Mouse (Mus musculus) MEL (cell line): ENCODE data around the gene Phlda2. TPM values are rescaled to one million over a fixed set of nuclear protein-coding genes. Genes with fewer than 3 reads are reported as not detected.
A peak's percentile ranks its signal among the peaks of the same experiment; 100 is the strongest.

Source experiments
- DNase-seq: peaks from one replicate; pipeline ENCODE4 v3.0.0; 2011; ENCODE audit warnings: low read depth, low spot score
- H3K27ac ChIP-seq: 2 replicates; pipeline ENCODE4 v1.5.1; 2012; ENCODE audit warnings: low read depth, mild to moderate bottlenecking, control low read depth, low read length, moderate library complexity; ENCODE audit not compliant: control insufficient read depth
- H3K27me3 ChIP-seq, 2 experiments: fragments of 150-350 bp in 1 of 2; sonication (generic) in 1 of 2; 2 replicates each; pipeline ENCODE4 v1.6.1; 2012; ENCODE audit warnings: low read length in 2 of 2, mild to moderate bottlenecking in 2 of 2, improper control_type of control experiment in 1 of 2, moderate library complexity in 1 of 2; ENCODE audit not compliant: insufficient read depth in 2 of 2, control insufficient read depth in 1 of 2
- H3K36me3 ChIP-seq, 2 experiments: 2 replicates each; pipeline ENCODE4 v1.6.1; 2012 to 2014; ENCODE audit warnings: low read length in 2 of 2, improper control_type of control experiment in 1 of 2, inconsistent platforms in 1 of 2, mild to moderate bottlenecking in 1 of 2; ENCODE audit not compliant: insufficient read depth in 2 of 2, control insufficient read depth in 1 of 2
- H3K4me1 ChIP-seq, 2 experiments: fragments of 150-350 bp in 1 of 2; sonication (generic) in 1 of 2; 2 replicates each; pipeline ENCODE4 v1.6.1; 2012; ENCODE audit warnings: low read length in 2 of 2, improper control_type of control experiment in 1 of 2, mild to moderate bottlenecking in 1 of 2; ENCODE audit not compliant: insufficient read depth in 2 of 2, control insufficient read depth in 1 of 2
- H3K4me3 ChIP-seq, 2 experiments: fragments of 150-350 bp in 1 of 2; sonication (generic) in 1 of 2; 2 replicates each; pipeline ENCODE4 v1.5.1; 2012; ENCODE audit warnings: low read depth in 2 of 2, low read length in 2 of 2, mild to moderate bottlenecking in 2 of 2, moderate library complexity in 2 of 2, control low read depth in 1 of 2, improper control_type of control experiment in 1 of 2; ENCODE audit not compliant: control insufficient read depth in 1 of 2, insufficient read depth in 1 of 2
- H3K79me2 ChIP-seq: 2 replicates; pipeline ENCODE4 v1.6.1; 2012; ENCODE audit warnings: mild to moderate bottlenecking, low read length, moderate library complexity; ENCODE audit not compliant: control insufficient read depth, poor library complexity, insufficient read depth
- H3K9ac ChIP-seq: 2 replicates; pipeline ENCODE4 v1.6.1; 2012; ENCODE audit warnings: low read depth, mild to moderate bottlenecking, control low read depth, low read length, moderate library complexity; ENCODE audit not compliant: control insufficient read depth, poor library complexity, severe bottlenecking
- H3K9me3 ChIP-seq: fragments of 150-350 bp; sonication (generic); replicated peaks from 2 replicates; pipeline ENCODE4 v1.6.1; 2012; ENCODE audit warnings: mild to moderate bottlenecking, low read length, improper control_type of control experiment, moderate library complexity; ENCODE audit not compliant: insufficient read depth
- BHLHE40 ChIP-seq: IDR thresholded peaks from 2 replicates; pipeline ENCODE4 v1.6.1; 2012; ENCODE audit warnings: low read depth, mild to moderate bottlenecking, inconsistent platforms, low read length, improper control_type of control experiment, borderline replicate concordance
- CTCF ChIP-seq, 3 experiments: IDR thresholded peaks in 2 of 3; conservative IDR thresholded peaks in 1 of 3; 2 replicates each; pipeline ENCODE4 v1.5.1; 2011 to 2012; ENCODE audit warnings: low read length in 3 of 3, low read depth in 2 of 3, mild to moderate bottlenecking in 2 of 3, improper control_type of control experiment in 1 of 3, inconsistent platforms in 1 of 3, mixed read lengths in 1 of 3, moderate library complexity in 1 of 3; ENCODE audit not compliant: control insufficient read depth in 1 of 3, insufficient read depth in 1 of 3, poor library complexity in 1 of 3, severe bottlenecking in 1 of 3
- EP300 ChIP-seq, 2 experiments: IDR thresholded peaks; 2 replicates each; pipeline ENCODE4 v1.6.1; 2011; ENCODE audit warnings: improper control_type of control experiment in 2 of 2, low read length in 2 of 2, low read depth in 1 of 2, mild to moderate bottlenecking in 1 of 2
- ETS1 ChIP-seq: IDR thresholded peaks from 2 replicates; pipeline ENCODE4 v1.6.1; 2012; ENCODE audit warnings: low read depth, mild to moderate bottlenecking, inconsistent platforms, low read length, improper control_type of control experiment, moderate library complexity
- JUND ChIP-seq: IDR thresholded peaks from 2 replicates; pipeline ENCODE4 v1.6.1; 2011; ENCODE audit warnings: low read depth, mild to moderate bottlenecking, improper control_type of control experiment, low read length
- MAX ChIP-seq: IDR thresholded peaks from 2 replicates; pipeline ENCODE4 v1.6.1; 2011; ENCODE audit warnings: low read length, improper control_type of control experiment
- MAZ ChIP-seq: IDR thresholded peaks from 2 replicates; pipeline ENCODE4 v1.6.1; 2012; ENCODE audit warnings: low read depth, mild to moderate bottlenecking, inconsistent platforms, low read length, improper control_type of control experiment
- MEF2A ChIP-seq: IDR thresholded peaks from 2 replicates; pipeline ENCODE4 v1.6.1; 2014; ENCODE audit warnings: low read depth, mild to moderate bottlenecking, inconsistent platforms, low read length, improper control_type of control experiment; ENCODE audit not compliant: poor library complexity, insufficient replicate concordance, severe bottlenecking; ENCODE audit errors: extremely low read depth
- MYB ChIP-seq: IDR thresholded peaks from 2 replicates; pipeline ENCODE4 v1.6.1; 2011; ENCODE audit warnings: mild to moderate bottlenecking, low read depth, low read length, improper control_type of control experiment
- NELFE ChIP-seq: IDR thresholded peaks from 2 replicates; pipeline ENCODE4 v1.6.1; 2011; ENCODE audit warnings: low read depth, low read length, improper control_type of control experiment
- NRF1 ChIP-seq: IDR thresholded peaks from 2 replicates; pipeline ENCODE4 v1.6.1; 2014; ENCODE audit warnings: low read depth, mild to moderate bottlenecking, inconsistent platforms, low read length, improper control_type of control experiment, moderate library complexity; ENCODE audit not compliant: poor library complexity, insufficient read depth, severe bottlenecking
- POLR2AphosphoS5 ChIP-seq: IDR thresholded peaks from 2 replicates; pipeline ENCODE4 v1.6.1; 2012; ENCODE audit warnings: low read depth, borderline replicate concordance, mild to moderate bottlenecking, inconsistent platforms, low read length, moderate library complexity, mixed read lengths
- RAD21 ChIP-seq: IDR thresholded peaks from 2 replicates; pipeline ENCODE4 v1.6.1; 2011; ENCODE audit warnings: mild to moderate bottlenecking, low read depth, low read length, improper control_type of control experiment
- SIN3A ChIP-seq: IDR thresholded peaks from 2 replicates; pipeline ENCODE4 v1.6.1; 2012; ENCODE audit warnings: low read length, improper control_type of control experiment, inconsistent platforms
- SMC3 ChIP-seq: IDR thresholded peaks from 2 replicates; pipeline ENCODE4 v1.6.1; 2011; ENCODE audit warnings: low read depth, low read length, improper control_type of control experiment
- USF1 ChIP-seq: IDR thresholded peaks from 2 replicates; pipeline ENCODE4 v1.6.1; 2014; ENCODE audit warnings: low read depth, mild to moderate bottlenecking, inconsistent platforms, low read length, improper control_type of control experiment, moderate library complexity
- ZKSCAN1 ChIP-seq: IDR thresholded peaks from 2 replicates; pipeline ENCODE4 v1.6.1; 2012; ENCODE audit warnings: low read depth, mild to moderate bottlenecking, inconsistent platforms, low read length, improper control_type of control experiment, moderate library complexity
- polyA plus RNA-seq, 2 experiments: library from polyadenylated mRNA; stranded (reverse) in 1 of 2; unstranded in 1 of 2; fragments of >175 nt in 1 of 2; fragments of >200 nt in 1 of 2; gene quantifications; 2 replicates each; pipeline versions ENCODE4 v1.2.1 to v1.2.4; 2012; ENCODE audit warnings: low replicate concordance in 2 of 2, low read depth in 1 of 2; ENCODE audit not compliant: insufficient read length in 2 of 2, insufficient read depth in 1 of 2, missing spikeins in 1 of 2
- total RNA-seq: library from RNA; depleted of rRNA; stranded (reverse); fragments of 300-350 nt; gene quantifications from 2 replicates; pipeline ENCODE4 v1.2.3, GENCODE M21; 2012

Gene Phlda2
- total and polyA plus RNA-seq, 3 experiments = 152 to 253 TPM; not detected in 1

GRCm38 (mm10) chr7:143476702-143477335, 26.1 kb downstream of the Phlda2 start:
- peaks cover 0 to 10% of the 10 kb centered on the region in 2 experiments; a peak in 2 of 4 replicates for H3K36me3 ChIP-seq
- no peak overlapping the region for H3K27ac ChIP-seq
- peak; percentile 53 for DNase-seq
- peaks cover 8 to 24% of the 10 kb centered on the region in 2 experiments for H3K4me1 ChIP-seq
- TF ChIP-seq ZKSCAN1 = no peak
- peak; percentile 31 for TF ChIP-seq RAD21
- TF ChIP-seq CTCF (IDR thresholded peaks at IDR 0.05 in 2 of 3, conservative IDR thresholded peaks at IDR 0.05 in 1 of 3; ENCODE audit: control insufficient read depth in 1 of 3, insufficient read depth in 1 of 3, low read depth in 2 of 3, low read length in 3 of 3, poor library complexity in 1 of 3, severe bottlenecking in 1 of 3) = peak; percentile 13 to 64 (median 26); a peak in 4 of 6 replicates
- TF ChIP-seq SMC3 = peak; percentile 70
- no peak overlapping the region for H3K9ac ChIP-seq
- no peaks in the 10 kb centered on the region for H3K79me2 ChIP-seq
- H3K9me3 ChIP-seq = no peaks in the 10 kb centered on the region
- no peaks in the 10 kb centered on the region for H3K27me3 ChIP-seq
- H3K4me3 ChIP-seq = no peak overlapping the region

GRCm38 (mm10) chr7:143475876-143476275, 27.1 kb downstream of the Phlda2 start:
- Histone ChIP-seq H3K4me1 (peaks cover 3 to 19% of the 10 kb centered on the region in 2 experiments), H3K9ac (no peak overlapping the region), H3K27ac (no peak overlapping the region), H3K27me3 (no peaks in the 10 kb centered on the region), H3K9me3 (no peaks in the 10 kb centered on the region), H3K4me3 (no peak overlapping the region), H3K79me2 (no peaks in the 10 kb centered on the region), H3K36me3 (peaks cover 0 to 10% of the 10 kb centered on the region in 2 experiments; a peak in 2 of 4 replicates)
- TF ChIP-seq BHLHE40 (no peak), MAZ (no peak), POLR2AphosphoS5 (no peak), ETS1 (no peak), NRF1 (no peak), MYB (no peak), MAX (no peak), JUND (no peak), NELFE (no peak), USF1 (no peak), MEF2A (no peak), EP300 (IDR thresholded peaks at IDR 0.05; ENCODE audit: low read depth in 1 of 2, low read length in 2 of 2) (no peak), SIN3A (no peak)
- no peak for DNase-seq
